Mouse (Mus musculus) heart, postnatal 36 days (tissue): ENCODE data around the gene Smurf1. TPM values are rescaled to one million over a fixed set of nuclear protein-coding genes. Genes with fewer than 3 reads are reported as not detected.

Experiments used
- DNase-seq, 2 experiments: peaks; one replicate each; pipeline ENCODE4 v3.0.0; 2021 to 2022
- intact Hi-C: fragments of 180-260 bp; cut with DNase I; formaldehyde crosslinking; loops from one replicate; pipeline ENCODE4 v1.15.1; 2025
- total RNA-seq, 2 experiments: library from RNA; stranded (reverse); gene quantifications; 2 replicates each; pipeline ENCODE4 v1.2.3; 2021

Smurf1 gene
- total RNA-seq, 2 experiments from 2014 or later, result 24.6 to 27.2 TPM

GRCm38 (mm10) chr5:144963401-144963800, 2.2 kb downstream of the Smurf1 start:
- intact Hi-C loops, result loop anchor here (10.0 kb wide), 1 partner anchor 199 kb away; the partner anchor contains the start of genes Tmem130 and Trrap
- DNase-seq, result peak; percentile 24 to 34

DNA sequence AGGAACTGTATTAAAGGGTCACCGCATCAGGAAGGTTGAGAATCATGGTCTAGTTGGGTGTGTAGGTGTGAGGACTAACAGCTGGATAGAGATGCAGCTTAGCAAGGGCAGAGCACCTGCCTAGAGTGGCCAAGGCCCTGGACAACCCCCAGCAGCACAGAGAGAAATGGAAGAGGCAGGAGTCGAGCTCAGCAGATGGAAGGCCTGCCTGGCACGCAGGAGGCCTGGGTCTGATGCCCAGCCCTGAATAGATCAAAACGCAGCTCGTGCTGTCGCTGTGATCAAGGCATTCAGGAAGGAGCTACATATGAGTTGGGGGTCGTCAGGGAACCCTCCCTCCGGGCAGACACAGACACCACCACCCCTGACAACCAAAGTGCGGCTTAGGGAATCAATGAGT, 7.4 kb downstream of the Smurf1 start:
- no peak for DNase-seq
- intact Hi-C loops, result no loop called here

DNA sequence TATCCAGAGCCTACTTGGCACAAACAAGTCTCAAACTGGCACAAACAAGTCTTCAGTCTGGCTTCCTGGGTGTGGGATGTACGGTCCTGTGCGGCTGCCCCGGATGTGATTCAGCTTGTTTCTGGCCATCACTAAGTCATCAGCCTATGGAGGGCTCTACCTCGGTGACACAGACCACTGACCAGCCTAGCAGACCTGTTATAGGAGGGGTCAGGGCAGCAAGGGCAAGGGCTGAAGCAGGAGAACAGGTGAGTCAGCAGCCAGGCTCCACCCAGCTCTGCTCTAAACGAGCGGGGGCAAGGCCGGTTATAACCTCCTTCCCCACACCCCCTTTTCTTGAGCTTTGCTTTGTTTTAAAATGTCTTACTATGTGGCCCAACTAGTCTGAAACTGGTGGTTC, 11.2 kb downstream of the Smurf1 start:
- intact Hi-C loops, result no loop called here
- DNase-seq, result no peak

GRCm38 (mm10) chr5:144952592-144952991, 13.1 kb downstream of the Smurf1 start:
- intact Hi-C loops, result no loop called here
- no peak for DNase-seq

GRCm38 (mm10) chr5:144950428-144951051, 15.1 kb downstream of the Smurf1 start:
- DNase-seq, result no peak
- intact Hi-C loops, result no loop called here

DNA sequence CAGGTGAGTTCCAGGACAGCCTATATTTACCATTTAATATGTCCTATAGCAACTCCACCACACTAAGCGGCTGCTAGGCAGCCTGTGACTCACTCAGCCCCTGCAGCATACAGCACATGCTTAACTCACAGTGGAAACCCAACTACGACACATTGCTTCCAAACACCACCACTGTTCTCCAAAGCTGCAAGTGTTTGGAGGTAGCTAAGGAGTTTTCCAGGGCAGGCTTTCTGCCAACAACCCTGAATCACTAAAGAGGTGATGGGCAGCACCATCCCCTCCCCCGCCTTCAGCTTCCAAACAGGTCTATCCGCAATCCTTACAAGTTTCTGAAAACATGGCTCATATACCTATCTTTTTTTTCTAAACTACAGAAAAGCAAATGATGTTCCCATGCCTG, 15.8 kb downstream of the Smurf1 start:
- DNase-seq, result no peak
- intact Hi-C loops, result no loop called here

GRCm38 (mm10) chr5:144948422-144948821, 17.2 kb downstream of the Smurf1 start:
- DNase-seq, result no peak
- intact Hi-C loops, result no loop called here

DNA sequence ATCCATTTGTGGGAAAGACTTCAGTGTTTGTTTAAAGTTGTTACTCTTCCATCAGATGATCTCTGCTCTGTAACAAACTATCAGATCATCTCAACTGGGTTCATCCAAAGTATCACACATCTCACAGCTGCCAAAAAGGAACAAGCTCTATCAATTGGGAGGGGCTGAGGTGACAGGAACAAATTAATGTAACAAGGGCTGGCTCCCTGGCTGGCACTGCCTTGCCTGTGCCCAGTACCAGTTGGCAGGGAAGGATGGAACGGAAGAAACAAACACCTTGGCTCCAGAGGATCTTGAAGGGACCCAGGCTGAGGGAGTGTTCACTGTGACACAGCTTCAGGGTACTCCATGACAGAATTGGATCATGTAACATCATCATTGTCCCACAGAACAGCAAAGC, 17.6 kb downstream of the Smurf1 start:
- DNase-seq, result no peak
- intact Hi-C loops, result no loop called here

DNA sequence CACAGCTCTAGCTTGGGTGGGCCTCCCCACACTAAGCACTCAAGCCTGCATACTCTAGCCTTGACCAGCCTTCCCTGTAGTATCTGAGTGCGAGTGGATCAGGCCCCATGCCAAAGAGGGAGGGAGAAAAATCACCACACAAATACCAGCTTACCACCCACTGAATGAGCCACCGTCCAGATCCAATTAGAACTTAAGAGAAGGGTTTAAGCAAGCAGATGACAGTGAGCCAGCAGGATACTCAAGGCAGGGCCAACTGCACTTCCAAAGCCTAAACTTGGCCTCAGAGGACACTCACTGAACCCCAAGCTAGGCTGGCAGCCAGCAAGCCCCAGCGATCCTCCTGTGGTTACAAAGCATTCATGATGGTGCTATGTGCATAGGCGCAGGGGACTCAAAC, 19.6 kb downstream of the Smurf1 start:
- intact Hi-C loops, result no loop called here
- DNase-seq, result no peak

- intact Hi-C loops, result no loop called here
- no peak for DNase-seq
These were observed 20.7 kb downstream of the Smurf1 start for GRCm38 (mm10) chr5:144944932-144945331.

- intact Hi-C loops, result no loop called here
These were observed 21.3 kb downstream of the Smurf1 start for GRCm38 (mm10) chr5:144944370-144944769.

DNA sequence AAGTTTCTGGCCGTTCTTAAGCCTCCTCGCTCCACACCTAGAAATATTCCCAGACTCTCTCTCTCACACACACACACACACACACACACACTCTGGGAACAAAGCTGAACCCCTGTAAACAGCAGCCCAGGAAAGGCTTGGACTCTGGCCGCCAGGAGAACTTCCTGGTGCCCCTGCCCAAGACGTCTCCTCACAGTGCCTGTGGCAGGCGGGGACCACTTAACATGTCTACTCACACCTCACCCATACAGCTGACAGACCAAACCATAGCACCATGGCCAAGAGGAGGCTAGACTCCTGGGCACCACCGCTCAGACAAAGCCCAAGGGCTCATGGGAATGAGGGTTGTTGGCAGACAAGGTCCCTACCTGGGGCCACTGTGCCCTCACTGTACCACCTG, 22.3 kb downstream of the Smurf1 start:
- no peak for DNase-seq
- intact Hi-C loops, result no loop called here

More at GRCm38 (mm10) chr5:144944370-144944769, 21.3 kb downstream of the Smurf1 start:
- no peak for DNase-seq

DNA sequence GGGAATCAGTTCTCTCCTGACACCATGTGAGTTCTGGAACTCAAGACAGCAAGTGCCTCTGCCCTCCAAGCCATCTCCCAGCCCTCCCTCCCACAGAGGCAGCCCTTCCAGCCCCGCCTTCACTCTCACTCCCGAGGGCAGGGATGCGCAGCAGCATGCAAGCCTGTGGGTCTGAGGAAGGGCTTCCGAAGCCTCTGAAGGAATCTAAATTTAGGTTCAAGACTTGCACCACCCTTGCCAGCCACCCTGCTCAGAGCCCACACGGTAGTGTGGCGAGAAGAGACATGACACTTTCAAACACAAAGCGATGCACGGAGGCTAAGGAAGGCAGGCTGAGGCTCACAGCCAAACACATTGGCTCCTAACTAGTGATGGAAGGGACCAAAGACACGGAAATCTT, 23.2 kb downstream of the Smurf1 start:
- no peak for DNase-seq
- intact Hi-C loops, result no loop called here

DNA sequence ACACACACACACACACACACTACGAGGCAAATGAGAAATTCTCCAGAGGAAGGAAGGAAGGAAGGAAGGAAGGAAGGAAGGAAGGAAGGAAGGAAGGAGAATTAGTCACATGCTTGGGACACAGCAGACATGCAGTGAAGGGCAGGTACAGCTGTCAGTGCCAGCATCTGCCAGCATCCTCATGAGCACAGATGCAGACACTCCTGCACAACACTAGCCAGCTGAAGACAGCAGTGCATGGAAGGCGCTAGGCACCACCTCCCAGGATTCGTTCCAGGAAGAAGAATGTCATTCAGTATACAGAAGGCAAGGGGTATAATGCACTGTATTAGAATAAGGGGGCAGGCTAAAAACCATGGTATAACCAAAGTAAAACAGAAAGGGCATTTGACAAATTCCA, 24.7 kb downstream of the Smurf1 start:
- intact Hi-C loops, result no loop called here
- no peak for DNase-seq

DNA sequence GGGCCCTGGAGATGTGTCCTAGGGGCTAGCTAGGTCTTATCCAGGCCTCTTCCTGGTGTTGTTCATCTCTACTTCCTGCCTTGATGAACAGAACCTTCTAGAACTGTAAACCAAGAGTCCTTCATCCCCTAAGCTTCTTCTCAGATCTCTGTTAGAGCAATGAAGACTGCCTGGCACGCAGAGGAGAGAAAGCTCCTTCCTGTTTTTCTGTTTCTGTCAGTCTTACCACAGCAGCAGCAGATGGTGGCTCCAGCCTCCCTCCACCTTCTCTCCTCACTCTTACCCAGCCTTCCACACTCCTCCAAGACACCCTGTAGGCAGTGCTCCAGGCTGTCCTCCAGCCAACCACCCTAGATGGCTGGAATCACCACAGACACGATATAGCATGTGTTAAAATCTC, 28.3 kb downstream of the Smurf1 start:
- no peak for DNase-seq
- intact Hi-C loops, result no loop called here

DNA sequence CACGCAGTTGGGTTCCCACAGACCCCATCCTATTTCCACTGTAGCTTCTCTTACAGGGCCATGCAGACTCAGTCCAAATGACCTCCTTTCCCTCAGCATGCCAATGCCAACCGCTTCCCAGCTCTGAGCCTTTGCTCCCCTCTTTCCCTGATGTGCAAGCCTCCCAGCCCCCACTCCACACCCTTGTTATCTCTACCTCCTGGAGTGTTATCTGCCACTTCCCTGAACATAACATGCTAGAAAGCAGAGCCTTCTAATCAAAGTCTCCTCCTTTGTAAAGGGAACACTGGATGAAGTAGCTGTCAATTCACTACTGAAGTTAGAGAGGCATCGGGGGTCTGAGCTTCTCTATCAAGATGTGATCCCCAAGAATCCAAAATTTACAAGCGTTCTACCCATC, 32.2 kb downstream of the Smurf1 start:
- DNase-seq, result no peak
- intact Hi-C loops, result no loop called here

GRCm38 (mm10) chr5:144931841-144932240, 33.8 kb downstream of the Smurf1 start:
- intact Hi-C loops, result no loop called here
- no peak for DNase-seq

- peak; percentile 50 to 55 for DNase-seq
- intact Hi-C loops, result no loop called here
These were observed 36.6 kb downstream of the Smurf1 start for GRCm38 (mm10) chr5:144928856-144929713.

DNA sequence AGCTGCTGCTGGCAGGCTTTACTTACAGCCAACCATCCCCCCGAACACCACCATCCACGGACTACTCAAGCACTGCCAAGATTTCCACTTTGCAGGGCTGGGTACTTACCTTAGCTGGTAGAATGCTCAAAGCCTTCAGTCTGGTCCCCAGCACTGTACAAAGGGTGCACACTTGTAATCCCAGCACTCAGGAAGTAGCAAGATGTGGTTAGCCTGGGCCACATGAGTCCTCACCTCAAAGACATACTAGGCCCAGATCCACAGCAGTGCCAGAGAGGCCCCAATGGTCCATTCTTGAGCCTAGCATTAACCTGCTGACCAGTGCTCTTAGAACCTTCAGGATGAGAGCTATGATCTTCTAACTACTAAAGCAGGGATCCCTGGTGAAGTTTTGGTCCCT, 39.4 kb downstream of the Smurf1 start:
- intact Hi-C loops, result no loop called here
- no peak for DNase-seq

DNA sequence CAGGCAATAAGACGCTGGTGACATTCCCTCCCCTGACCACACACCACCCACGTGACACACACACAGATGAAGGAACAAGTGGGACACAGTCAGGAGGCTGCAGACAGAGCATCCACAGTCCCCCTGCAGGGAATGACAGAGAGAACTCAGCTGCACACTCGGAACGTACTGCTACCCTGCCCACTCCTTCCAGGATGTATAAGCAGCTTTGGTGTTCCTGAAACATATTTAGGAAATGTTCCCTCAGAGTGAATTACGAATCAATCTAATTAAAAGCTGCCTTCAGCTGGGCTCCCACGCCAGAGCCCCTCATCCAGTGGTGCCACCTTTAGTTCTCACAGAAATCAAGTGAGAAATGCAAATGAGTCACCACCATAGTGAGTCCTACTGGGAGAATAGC, 42.3 kb downstream of the Smurf1 start:
- DNase-seq, result no peak
- intact Hi-C loops, result no loop called here

- intact Hi-C loops, result no loop called here
- no peak for DNase-seq
These were observed 45.9 kb downstream of the Smurf1 start for GRCm38 (mm10) chr5:144919790-144920189.

DNA sequence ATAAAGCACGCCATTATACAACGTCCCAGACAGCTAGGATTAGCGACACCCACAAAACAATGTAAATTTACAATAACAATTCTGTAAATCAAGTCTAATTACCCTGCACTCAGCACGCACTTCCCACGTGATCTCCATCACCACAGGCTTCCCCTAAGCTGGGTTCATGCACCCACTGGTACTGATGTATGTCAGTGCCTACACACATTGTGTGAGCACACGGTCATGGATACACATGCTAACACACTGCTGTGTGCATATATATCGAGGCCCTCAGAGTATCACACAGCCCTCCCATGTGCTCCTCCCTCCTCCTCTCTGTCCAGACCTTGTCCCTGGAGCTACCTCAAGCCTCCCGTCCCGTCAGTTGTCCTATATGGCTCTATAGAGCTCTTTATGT, 46.5 kb downstream of the Smurf1 start:
- intact Hi-C loops, result no loop called here
- no peak for DNase-seq
